Mouse (Mus musculus) heart, embryonic 13.5 days (tissue): ENCODE results near the gene Adamts12. TPM values are rescaled to one million over a fixed set of nuclear protein-coding genes. Genes with fewer than 3 reads are reported as not detected.

Source experiments
- ATAC-seq: fragments of 200-750 bp; cut with Nextera tagmentation; 2 replicates; pipeline ENCODE4 v1.8.0; 2017; ENCODE audit warnings: moderate TSS enrichment; ENCODE audit not compliant: insufficient number of reproducible peaks, low FRiP score, low TSS enrichment; ENCODE audit errors: extremely low read depth
- H3K27ac ChIP-seq: fragments of 300-500 bp; sonication (generic); replicated peaks from 2 replicates; pipeline ENCODE4 v1.5.1; 2015; ENCODE audit warnings: moderate library complexity, mild to moderate bottlenecking, inconsistent platforms
- H3K27me3 ChIP-seq: fragments of 300-500 bp; sonication (generic); replicated peaks from 2 replicates; pipeline ENCODE4 v1.6.1; 2015; ENCODE audit warnings: mild to moderate bottlenecking, inconsistent platforms
- H3K36me3 ChIP-seq: fragments of 300-500 bp; sonication (generic); 2 replicates; pipeline ENCODE4 v1.6.1; 2015; ENCODE audit warnings: mild to moderate bottlenecking, inconsistent platforms
- H3K4me1 ChIP-seq: fragments of 300-500 bp; sonication (generic); 2 replicates; pipeline ENCODE4 v1.6.1; 2015; ENCODE audit warnings: inconsistent platforms
- H3K4me2 ChIP-seq: fragments of 300-500 bp; sonication (generic); 2 replicates; pipeline ENCODE4 v1.6.1; 2015; ENCODE audit warnings: inconsistent platforms, mild to moderate bottlenecking, moderate library complexity
- H3K4me3 ChIP-seq: fragments of 300-500 bp; sonication (generic); 2 replicates; pipeline ENCODE4 v1.5.1; 2015; ENCODE audit warnings: moderate library complexity, mild to moderate bottlenecking, inconsistent platforms
- H3K9ac ChIP-seq: fragments of 300-500 bp; sonication (generic); 2 replicates; pipeline ENCODE4 v1.6.1; 2015; ENCODE audit warnings: inconsistent platforms, mild to moderate bottlenecking, moderate library complexity
- H3K9me3 ChIP-seq: fragments of 300-500 bp; sonication (generic); 2 replicates; pipeline ENCODE4 v1.6.1; 2016; ENCODE audit warnings: inconsistent platforms
- WGBS: fragments of 180-500 bp; shearing (Covaris S2); methylation state at CpG from one replicate; pipeline ENCODE4 v1.1.7; 2015; ENCODE audit warnings: mixed read lengths; 5-methylcytosine and 5-hydroxymethylcytosine counted together
- polyA plus RNA-seq: library from polyadenylated mRNA; unstranded; fragments of >200 nt; fragmentation: Nextera tagmentation; extraction: Ambion mirVana; gene quantifications from 2 replicates; pipeline ENCODE4 v1.2.1, GENCODE M21; 2015

Adamts12 gene
- polyA plus RNA-seq, 1 experiment from 2014 or later: 0.98 TPM

- 40% methylated on average over 3 of the region's 3 CpGs for WGBS
- H3K27me3 ChIP-seq: no peaks in the 10 kb centered on the region
- no peaks in the 10 kb centered on the region for H3K36me3 ChIP-seq
- no peak overlapping the region for H3K4me3 ChIP-seq
- ATAC-seq: no peak
- no peak overlapping the region for H3K4me2 ChIP-seq
- no peaks in the 10 kb centered on the region; the same call in 1 of the 2 replicates for H3K4me1 ChIP-seq
- no peak overlapping the region for H3K9ac ChIP-seq
- no peaks in the 10 kb centered on the region for H3K9me3 ChIP-seq
- no peak overlapping the region for H3K27ac ChIP-seq
These were observed 52.3 kb downstream of the Adamts12 start for GRCm38 (mm10) chr15:11116853-11117252.

DNA sequence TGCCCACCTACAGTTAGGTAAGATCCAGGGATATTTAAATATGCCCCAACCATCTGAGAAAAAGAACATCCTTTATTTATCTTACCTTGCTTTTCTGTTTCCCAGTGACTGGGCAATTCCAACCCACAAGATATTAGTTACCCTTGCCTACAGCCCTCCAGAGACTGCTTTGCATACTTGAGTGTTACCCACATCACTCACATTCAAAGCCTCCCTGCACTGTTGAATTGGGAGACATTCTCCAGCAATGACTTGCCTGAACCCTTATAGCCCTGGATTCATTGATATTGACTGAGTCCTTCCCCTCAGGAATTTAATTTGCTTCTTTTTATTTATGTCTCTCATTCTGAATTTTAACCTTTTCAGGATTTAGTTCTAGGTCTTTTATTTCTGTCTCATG, 53.8 kb downstream of the Adamts12 start:
- no peak overlapping the region for H3K4me3 ChIP-seq
- no peaks in the 10 kb centered on the region for H3K27me3 ChIP-seq
- H3K27ac ChIP-seq: no peak overlapping the region
- no peak overlapping the region for H3K4me2 ChIP-seq
- H3K9ac ChIP-seq: no peak overlapping the region
- H3K9me3 ChIP-seq: no peaks in the 10 kb centered on the region
- no peaks in the 10 kb centered on the region; the same call in 1 of the 2 replicates for H3K4me1 ChIP-seq
- no peaks in the 10 kb centered on the region for H3K36me3 ChIP-seq
- no peak for ATAC-seq

DNA sequence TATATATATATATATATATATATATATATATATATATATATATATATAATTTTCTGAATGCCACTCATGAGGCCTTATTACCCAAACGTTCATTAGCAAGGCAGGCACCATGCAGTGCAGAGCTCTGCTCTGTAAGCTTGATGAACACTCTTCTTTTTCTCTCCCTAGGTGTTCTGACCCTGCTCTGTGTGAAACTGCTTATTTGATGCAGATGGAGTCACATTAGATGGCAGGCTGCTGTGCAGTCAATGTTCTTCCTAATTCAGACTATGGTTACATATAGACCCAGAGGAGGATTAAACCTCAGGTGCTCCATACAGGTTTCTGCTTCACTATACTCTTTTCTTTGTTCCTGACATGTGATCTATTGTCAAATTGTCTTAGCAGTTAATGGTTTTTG, 57.1 kb downstream of the Adamts12 start:
- Histone ChIP-seq H3K9ac (no peak overlapping the region), H3K4me3 (no peak overlapping the region), H3K4me2 (no peak overlapping the region), H3K27me3 (no peaks in the 10 kb centered on the region), H3K36me3 (no peaks in the 10 kb centered on the region), H3K27ac (no peak overlapping the region), H3K9me3 (no peaks in the 10 kb centered on the region), H3K4me1 (no peaks in the 10 kb centered on the region; the same call in 1 of the 2 replicates)
- 65% methylated on average over 1 of the region's 1 CpGs for WGBS
- no peak for ATAC-seq

DNA sequence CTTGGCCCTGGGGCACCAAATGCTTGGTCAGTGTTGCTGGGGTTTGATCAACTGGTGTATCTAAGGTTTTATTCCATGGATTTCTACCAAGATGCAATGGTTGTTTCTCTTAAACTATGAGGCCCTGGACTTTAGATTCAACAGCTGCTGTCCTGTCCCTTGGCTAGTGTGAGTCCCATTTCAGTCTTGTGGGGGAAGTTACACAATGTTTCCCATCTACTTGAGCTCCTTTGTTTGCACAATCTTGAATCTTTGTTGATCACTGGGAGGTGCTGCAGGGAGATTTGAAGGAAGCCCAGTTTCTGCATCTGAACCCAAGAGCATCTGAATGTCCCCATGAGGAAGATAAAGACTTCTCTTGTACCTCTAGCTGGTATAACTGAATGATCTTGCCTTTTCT, 60.8 kb downstream of the Adamts12 start:
- H3K9ac ChIP-seq: no peak overlapping the region
- no peak overlapping the region for H3K4me2 ChIP-seq
- no peaks in the 10 kb centered on the region for H3K4me1 ChIP-seq
- H3K27me3 ChIP-seq: no peaks in the 10 kb centered on the region
- no peaks in the 10 kb centered on the region for H3K9me3 ChIP-seq
- no peak overlapping the region for H3K4me3 ChIP-seq
- no peak overlapping the region for H3K27ac ChIP-seq
- H3K36me3 ChIP-seq: no peaks in the 10 kb centered on the region
- ATAC-seq: no peak

DNA sequence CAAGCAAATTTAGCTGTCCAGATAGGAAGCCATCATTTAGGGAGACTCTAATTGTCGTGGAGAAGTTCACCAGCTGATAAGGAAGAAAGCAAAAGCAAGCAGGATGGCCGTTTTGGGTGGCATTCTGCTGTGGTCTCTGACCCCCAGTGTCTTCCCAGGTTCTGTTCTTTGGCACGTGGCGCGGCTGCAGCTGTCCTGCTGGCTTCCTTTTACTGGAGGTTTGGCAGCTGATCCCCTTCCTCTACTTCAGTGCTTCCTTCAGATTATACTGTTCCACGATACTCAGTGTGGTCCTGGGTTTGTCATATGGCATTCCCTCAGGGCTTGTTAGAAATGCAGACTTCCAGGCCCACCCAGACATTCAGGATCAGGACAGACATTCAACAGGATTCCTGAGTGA, 63.9 kb downstream of the Adamts12 start:
- no peak for ATAC-seq
- Histone ChIP-seq H3K27ac (no peak overlapping the region), H3K9me3 (no peaks in the 10 kb centered on the region), H3K4me2 (no peak overlapping the region), H3K36me3 (no peaks in the 10 kb centered on the region), H3K27me3 (no peaks in the 10 kb centered on the region), H3K4me3 (no peak overlapping the region), H3K9ac (no peak overlapping the region), H3K4me1 (no peaks in the 10 kb centered on the region)
- WGBS: 37% methylated on average over 6 of the region's 6 CpGs

DNA sequence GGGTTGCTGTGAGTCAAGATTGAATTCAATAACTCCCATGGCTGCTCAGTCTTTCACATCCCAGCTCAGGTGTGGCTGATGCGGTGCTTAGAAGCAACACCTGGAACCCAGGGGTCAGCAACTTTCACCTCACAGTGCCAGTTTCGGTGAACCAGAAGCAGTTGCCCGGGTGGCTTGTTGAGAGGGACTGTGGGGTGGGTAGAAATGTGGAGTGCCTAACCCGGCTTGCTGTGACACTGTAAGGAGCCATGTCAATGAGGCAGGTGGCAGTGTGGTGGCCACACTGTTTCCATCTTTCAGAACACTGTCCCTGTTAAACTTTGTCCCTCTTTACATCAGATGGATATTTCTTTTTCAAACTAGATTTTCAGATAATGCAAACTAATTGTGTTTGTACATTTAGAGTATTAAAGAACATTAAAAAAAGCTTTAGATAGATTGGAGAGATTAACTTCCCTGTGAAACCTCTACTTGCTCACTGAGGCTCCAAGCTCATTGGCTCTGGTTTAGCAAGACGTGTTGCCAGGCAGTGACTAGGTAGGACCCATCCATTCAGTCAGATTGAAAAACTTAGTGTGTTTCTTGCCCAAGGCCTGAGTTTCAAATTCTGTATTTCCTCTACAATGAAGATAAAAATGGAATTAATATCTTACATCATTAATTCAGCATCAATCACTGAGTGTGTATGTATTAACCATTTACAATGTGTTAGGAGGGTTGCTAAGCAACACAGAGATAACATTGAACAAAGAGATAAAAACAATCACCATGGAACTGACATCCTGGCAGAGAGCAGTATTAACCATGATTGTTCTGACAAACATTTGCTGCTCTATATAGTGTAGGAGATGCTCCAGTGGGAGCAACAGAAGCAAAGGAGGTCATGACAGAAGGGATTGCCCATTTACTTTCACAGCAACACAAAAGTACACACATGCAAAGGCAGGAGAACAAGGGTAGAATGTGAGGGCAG, 68.3 kb downstream of the Adamts12 start:
- no peak for ATAC-seq
- H3K4me1 ChIP-seq: no peaks in the 10 kb centered on the region
- no peaks in the 10 kb centered on the region for H3K27me3 ChIP-seq
- no peak overlapping the region for H3K9ac ChIP-seq
- 78% methylated on average over 5 of the region's 5 CpGs for WGBS
- no peak overlapping the region for H3K4me3 ChIP-seq
- no peak overlapping the region for H3K4me2 ChIP-seq
- H3K27ac ChIP-seq: no peak overlapping the region
- H3K36me3 ChIP-seq: no peaks in the 10 kb centered on the region
- no peaks in the 10 kb centered on the region for H3K9me3 ChIP-seq

- Histone ChIP-seq H3K27me3 (no peaks in the 10 kb centered on the region), H3K27ac (no peak overlapping the region), H3K9me3 (no peaks in the 10 kb centered on the region), H3K9ac (no peak overlapping the region), H3K36me3 (no peaks in the 10 kb centered on the region), H3K4me2 (no peak overlapping the region), H3K4me1 (no peaks in the 10 kb centered on the region), H3K4me3 (no peak overlapping the region)
- ATAC-seq: no peak
- WGBS: 49% methylated on average over 3 of the region's 3 CpGs
These were observed 81.0 kb downstream of the Adamts12 start for GRCm38 (mm10) chr15:11145581-11145980.

GRCm38 (mm10) chr15:11159386-11159785, 94.8 kb downstream of the Adamts12 start:
- Histone ChIP-seq H3K9ac (no peak overlapping the region), H3K4me2 (no peak overlapping the region), H3K4me3 (no peak overlapping the region), H3K36me3 (no peaks in the 10 kb centered on the region), H3K4me1 (peaks cover 5% of the 10 kb centered on the region; the same call in 1 of the 2 replicates), H3K27ac (no peak overlapping the region), H3K9me3 (no peaks in the 10 kb centered on the region), H3K27me3 (no peaks in the 10 kb centered on the region)
- WGBS: 63% methylated on average over 6 of the region's 6 CpGs
- no peak for ATAC-seq

DNA sequence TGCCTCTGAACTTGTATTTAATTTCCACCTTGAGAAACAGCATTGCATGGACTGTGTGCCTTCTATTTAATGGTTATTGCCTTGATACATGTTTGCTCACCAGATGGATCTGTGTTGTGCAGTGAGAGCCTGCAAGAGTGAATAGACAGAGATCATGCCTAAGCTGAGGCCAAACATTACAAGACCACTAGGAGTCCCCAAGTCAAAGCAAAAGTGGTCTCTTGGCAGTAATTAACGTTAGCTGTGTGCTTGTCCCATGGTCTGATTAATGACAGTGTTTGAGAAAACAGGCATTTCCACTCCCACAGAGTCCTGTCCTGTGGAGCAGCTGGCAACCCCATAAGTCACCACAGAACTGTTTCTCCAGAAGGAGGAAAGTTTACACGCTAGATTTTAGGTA, 96.2 kb downstream of the Adamts12 start:
- Histone ChIP-seq H3K4me2 (no peak overlapping the region), H3K4me1 (peaks cover 5% of the 10 kb centered on the region; the same call in 1 of the 2 replicates), H3K36me3 (no peaks in the 10 kb centered on the region), H3K9ac (no peak overlapping the region), H3K4me3 (no peak overlapping the region), H3K9me3 (no peaks in the 10 kb centered on the region), H3K27ac (no peak overlapping the region), H3K27me3 (no peaks in the 10 kb centered on the region)
- 40% methylated on average over 2 of the region's 2 CpGs for WGBS
- no peak for ATAC-seq

GRCm38 (mm10) chr15:11165883-11166282, 101.3 kb downstream of the Adamts12 start:
- 36% methylated on average over 3 of the region's 3 CpGs for WGBS
- no peaks in the 10 kb centered on the region for H3K9me3 ChIP-seq
- no peak overlapping the region for H3K4me3 ChIP-seq
- H3K4me1 ChIP-seq: no peaks in the 10 kb centered on the region
- H3K4me2 ChIP-seq: no peak overlapping the region
- H3K27me3 ChIP-seq: no peaks in the 10 kb centered on the region
- no peak for ATAC-seq
- no peak overlapping the region for H3K9ac ChIP-seq
- no peaks in the 10 kb centered on the region for H3K36me3 ChIP-seq
- H3K27ac ChIP-seq: no peak overlapping the region

GRCm38 (mm10) chr15:11173884-11174470, 109.4 kb downstream of the Adamts12 start:
- 69% methylated on average over 7 of the region's 7 CpGs for WGBS
- ATAC-seq: no peak
- no peak overlapping the region for H3K9ac ChIP-seq
- H3K27me3 ChIP-seq: no peaks in the 10 kb centered on the region
- H3K36me3 ChIP-seq: no peaks in the 10 kb centered on the region
- no peaks in the 10 kb centered on the region for H3K4me1 ChIP-seq
- no peak overlapping the region for H3K4me2 ChIP-seq
- H3K27ac ChIP-seq: no peak overlapping the region
- no peaks in the 10 kb centered on the region for H3K9me3 ChIP-seq
- no peak overlapping the region for H3K4me3 ChIP-seq

GRCm38 (mm10) chr15:11174842-11175241, 110.3 kb downstream of the Adamts12 start:
- WGBS: 76% methylated on average over 13 of the region's 13 CpGs
- Histone ChIP-seq H3K9ac (no peak overlapping the region), H3K4me1 (peaks cover 5% of the 10 kb centered on the region; the same call in 1 of the 2 replicates), H3K27me3 (no peaks in the 10 kb centered on the region), H3K4me2 (no peak overlapping the region), H3K36me3 (no peaks in the 10 kb centered on the region), H3K4me3 (no peak overlapping the region), H3K27ac (no peak overlapping the region), H3K9me3 (no peaks in the 10 kb centered on the region)
- no peak for ATAC-seq
